Mouse (Mus musculus) lung, postnatal 36 days (tissue): ENCODE results near the gene Otos.

ENCODE experiments used
- DNase-seq: peaks from one replicate; pipeline ENCODE4 v3.0.0; 2022; ENCODE audit warnings: mixed read lengths

Otos gene

DNA sequence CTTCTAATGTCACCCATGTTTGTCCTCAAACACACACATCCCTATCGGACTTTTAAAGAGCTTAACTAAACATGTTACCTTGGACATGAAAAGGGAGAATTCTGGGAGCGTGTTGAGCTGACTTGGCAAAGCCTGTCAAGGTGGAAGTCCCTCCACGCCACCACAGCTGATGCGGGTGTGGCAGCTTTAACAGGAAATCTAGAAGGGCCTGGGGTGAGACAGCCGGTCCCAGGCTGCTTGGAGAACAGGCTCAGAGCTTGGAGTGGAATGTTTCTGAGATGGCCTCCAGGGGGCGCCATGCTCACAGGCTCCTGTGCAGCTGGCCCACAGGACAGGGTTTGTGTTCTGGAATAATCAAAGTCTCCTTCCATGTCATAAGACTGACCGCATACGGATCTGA lies at the start of gene Otos:
Gene Otos (minus strand): TSS at position 169 of the 400 bp plus-strand sequence.
- DNase-seq, result peak; percentile 60

DNA sequence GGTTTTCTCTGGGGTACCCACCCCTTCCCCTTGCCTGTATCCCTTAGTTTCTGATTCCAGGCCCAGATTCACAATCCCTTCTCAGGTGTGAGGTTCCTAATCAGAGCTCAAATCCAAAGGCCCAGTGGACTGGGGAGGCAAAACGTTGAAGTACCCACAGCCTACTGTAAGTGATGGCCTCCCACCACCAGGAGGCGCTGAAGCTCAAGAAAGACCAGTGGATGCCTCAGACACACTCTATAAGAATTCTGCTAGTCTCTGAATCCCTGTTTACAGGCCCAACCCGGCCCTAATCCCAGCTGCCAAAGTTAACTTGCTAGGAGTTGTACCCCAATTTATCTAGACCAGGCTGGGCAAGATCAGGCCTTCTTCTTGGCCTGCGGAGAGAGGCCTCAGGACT lies 48.2 kb upstream of the Otos start:
- peak; percentile 79 for DNase-seq

DNA sequence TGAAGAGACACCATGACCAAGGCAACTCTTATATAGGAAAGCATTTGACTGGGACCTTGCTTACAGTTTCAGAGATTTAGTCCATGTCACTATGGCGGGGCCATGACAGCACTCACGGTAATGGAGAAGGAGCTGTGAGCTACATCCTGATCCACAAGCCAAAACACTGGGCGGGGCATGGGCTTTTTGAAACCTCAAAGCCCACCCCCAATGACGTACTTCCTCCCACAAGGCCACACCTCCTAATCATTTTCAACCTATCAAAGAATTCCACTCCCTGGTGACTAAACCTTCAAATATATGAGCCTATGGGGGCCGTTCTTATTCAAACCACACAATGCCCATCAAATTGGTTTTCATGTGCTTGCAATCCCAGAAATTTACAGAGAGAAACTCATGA lies 47.1 kb upstream of the Otos start:
- DNase-seq, result no peak

DNA sequence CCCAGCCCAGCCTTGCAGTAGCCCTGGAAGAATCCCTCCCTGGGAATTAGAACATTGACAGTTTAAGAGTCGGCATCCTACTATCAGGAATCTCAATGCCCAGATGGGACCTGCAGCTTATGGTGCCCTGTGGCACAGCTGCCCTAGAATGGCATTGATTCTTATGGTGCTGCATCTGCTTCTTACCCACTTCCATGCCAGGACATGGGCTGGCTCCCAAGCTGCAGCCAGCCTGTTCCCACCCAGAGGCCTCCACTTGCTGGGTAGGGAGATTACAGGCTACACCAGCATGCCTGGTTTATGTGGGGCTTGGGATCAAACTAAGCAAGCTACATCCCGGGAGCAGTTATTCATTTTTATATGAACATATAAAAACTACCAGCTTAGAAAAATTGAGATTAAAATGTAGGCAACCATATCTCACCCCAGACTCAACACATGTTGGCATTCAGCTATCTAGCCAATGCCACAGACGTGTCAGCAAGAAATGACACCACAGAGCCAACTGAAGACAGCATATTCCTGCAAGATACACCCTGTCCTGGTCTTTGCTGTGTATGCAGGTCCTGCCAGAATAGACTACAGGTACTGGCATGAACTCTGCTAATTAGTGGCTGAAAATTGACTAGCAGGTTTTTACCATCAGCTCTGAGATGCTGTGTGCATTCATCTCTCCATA lies 42.7 kb upstream of the Otos start:
- DNase-seq, result no peak

DNA sequence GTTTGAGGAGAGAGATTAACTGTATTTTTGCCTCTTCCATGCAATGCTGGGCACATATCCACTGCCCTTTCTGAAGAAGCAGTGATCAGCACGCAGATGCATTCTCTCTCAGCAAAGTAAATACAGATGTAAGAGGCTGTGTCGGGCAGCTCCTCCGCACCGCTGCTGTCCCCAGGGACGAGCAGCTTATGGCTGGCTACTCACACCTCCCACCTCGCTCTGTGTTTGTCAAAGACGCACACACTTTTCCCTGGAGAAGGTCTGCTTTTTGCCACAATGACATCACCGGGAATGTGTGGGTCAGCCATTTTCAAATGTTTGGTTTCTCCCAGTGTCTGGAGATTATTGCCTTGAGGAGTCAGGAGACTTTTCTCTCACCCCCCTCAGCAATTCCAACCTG lies 38.4 kb upstream of the Otos start:
- no peak for DNase-seq

DNA sequence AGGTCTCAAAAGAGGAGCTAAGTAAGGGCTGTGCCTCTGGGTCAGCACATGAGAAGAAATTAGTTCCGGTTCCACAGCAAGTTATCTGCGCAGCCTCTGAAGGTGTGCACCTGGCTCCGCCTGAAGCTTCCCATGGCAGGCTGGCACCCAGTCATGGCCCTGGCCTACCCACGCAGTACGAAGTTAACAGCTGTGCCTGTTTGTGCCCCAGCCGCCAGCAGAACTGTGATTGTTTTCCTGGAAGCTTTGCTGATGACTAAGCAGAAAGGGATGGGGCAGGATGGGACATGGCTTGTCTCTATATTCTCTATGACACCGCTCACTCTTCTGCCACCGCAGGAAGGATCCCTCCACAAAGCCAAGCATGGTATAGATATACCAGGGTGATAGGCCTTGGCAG lies 34.5 kb upstream of the Otos start:
- DNase-seq, result no peak

DNA sequence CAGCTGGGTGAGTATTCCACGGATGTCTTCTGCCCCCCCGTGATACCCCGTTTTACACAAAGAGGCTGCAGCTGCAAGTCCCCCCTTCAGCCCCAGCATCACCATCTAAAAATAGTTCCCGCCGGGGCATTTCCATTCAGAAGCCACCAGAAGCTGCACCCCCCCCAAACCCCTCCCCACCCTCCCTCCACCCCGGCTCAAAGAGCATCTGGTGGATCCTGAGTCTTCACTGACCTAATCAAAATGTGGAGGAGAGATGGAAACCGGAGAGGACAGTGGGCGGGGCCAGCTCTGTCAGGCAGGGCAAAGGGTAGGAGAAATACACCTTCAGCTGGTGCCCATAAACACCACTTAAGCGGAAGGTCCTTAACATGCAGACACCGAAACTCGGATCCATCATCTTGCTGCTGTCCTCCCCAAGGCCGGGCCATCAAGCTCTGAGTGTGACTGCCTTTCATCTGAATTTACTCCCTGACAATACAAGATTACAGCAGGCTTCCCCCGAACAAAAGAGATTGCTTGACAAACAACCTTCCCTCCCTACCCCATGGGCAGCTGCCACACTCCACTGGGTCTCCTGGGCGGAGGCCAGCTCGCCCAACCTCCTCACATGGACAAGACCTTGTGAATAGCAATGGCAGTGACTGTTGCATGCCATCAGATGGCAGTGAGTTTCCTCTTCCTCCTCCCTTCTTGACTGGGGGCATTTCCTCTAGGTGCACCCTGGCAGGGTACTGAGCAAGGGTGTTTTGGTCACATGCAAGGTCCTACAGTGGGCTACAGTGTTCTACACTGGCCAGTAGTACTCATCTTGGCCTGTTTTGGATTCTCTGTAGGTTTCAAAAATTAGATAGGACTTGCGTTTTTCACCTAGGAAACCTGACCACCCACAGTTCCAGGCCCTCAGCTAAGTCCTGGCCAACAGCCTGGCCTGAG lies 32.3 kb upstream of the Otos start:
- no peak for DNase-seq

DNA sequence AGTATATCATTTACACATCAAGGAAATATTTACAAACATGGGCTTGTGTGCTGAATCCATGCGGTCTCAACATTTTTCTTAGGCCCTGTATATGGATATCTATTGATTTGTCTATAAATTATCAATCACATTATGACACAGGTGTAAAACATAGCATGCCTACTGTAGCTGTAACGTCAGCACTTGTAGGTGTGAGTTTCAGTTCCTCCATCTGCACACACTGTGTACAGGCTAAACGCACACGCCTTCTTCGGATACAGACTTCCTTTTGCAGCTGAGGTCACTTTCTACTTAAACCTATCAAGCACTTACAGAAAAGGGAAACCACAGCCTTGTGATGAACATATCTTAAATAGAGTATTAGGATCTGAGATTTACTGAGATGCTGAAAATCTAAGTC lies 30.1 kb upstream of the Otos start:
- DNase-seq, result no peak

DNA sequence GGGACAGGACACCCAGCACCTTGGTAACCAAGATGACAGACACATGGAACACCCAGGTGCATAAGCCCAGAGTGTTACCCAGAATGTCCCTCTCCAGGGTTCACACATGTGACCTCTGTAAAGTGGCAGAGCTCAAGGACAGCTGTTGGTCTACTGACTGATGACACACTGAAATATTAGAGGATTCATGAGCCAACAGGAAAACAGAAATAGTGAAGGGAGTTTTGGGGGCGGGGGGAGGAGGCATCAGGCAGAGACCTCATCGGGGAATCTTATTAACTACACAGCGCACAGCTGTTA lies 28.0 kb upstream of the Otos start:
- peak; percentile 11 for DNase-seq

DNA sequence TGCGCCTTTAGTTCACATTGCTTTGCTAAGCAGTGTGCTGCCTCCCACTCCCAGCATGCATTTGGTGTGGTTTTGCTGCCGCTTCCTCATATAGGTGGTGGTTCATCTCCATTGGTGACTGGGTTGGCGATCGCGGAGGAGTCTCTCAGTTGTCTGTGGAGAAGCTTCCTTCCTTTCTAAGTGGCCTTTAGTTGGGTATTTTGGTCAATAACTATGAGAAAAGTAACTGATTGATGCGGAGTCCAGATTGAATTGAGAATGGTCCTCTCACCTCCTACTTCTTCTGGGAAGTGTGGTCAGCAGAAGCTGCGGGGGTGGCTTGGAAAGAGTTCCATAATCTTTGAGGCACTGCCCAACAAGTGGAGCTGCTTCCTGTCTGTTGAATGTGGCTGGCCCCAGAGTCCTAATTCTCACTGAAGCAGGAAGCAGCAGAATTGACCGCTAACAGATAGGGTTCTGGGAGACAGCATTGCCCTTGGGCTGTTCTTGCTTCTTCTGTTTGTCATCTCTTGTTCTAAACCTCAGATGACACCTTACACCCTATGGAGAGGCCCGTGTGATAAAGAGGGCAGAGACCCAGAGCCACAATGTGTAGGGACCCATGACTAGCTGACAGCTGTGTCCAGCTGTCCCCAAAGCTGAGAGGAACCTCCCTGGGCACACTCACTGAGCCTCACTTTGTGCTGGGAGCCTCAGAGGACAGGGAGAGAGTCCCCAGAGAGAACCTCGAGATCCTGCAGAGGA lies 27.5 kb upstream of the Otos start:
- peak; percentile 34 for DNase-seq

DNA sequence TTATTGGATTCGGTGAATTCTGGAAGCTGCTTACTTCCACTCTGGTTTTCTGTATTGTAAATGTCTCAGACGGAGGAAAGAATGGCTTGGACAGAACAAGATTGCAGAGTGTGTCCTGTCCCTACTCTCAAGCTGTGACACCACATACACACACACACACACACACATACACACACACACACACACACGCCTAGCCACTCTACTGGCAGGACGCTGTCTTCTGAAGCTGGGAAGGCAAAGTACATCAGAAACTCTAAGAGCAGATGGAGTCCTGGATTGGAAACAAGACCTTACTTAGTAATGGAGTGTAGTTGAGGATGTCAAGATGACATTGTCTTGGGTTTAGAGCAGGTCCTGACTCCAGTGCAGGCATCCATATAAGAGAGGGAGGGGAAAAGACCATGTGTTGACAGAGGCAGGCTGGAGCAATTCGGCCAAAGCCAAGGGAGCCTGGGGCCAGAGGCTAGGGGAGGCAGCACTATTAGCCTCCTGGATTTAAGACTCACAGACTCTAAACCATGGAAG lies 24.7 kb upstream of the Otos start:
- DNase-seq, result peak; percentile 25

DNA sequence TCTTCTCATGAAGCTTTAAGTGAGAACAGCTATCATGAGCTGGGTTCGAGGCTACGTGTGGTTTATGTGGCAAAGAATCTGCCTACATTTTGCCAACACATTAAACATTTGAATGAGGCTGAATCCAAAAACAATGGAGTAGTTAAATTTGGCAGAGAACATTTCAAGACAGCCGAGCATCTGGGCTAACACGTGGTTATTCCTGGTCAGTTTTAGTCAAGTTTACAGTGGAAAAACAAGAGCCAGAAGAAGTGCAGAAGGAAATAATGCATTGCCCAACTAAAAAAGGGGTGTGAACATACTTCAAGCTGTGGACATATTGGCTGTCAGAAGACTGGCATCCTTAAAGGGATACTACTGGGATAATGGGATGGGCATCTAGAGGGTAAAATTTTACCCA lies 22.7 kb upstream of the Otos start:
- no peak for DNase-seq

DNA sequence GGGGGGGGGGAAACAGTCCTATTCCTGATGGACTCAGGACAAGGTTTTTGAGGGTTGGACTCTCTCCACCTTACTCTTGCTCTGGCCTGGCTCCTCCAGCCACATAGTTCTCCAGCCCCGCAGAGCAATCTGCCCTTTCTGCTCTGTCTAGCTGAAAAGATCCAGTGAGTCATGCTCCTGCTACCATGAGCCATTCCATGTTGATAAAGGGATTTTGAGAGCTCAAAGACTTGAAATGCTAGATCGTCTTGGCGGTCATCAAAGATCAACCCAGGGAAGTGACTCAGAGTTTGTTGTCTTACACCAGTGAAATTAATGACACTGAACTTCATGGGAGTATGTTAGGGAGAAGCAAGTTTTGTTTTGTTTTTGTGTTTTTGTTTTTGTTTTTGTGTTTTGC lies 20.8 kb upstream of the Otos start:
- DNase-seq, result no peak

DNA sequence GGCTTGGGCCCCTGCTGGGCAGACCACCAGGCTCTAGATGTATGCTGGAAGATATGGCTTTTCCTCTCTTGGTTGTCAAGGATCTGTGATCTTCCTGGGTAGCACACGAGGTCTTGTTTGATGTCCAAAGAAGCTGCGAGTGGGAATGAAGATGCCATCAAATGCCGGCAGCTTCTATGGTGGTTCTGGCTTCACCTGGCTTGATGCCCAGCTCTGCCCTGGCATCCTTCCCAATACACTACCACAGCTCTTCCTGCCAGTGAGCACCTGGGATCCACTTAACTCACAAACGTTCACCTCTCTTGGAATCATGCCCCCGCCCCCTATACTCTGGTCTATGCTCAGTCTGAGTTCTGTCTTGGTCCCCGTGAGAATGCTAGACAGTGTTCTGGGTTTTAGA lies 18.5 kb upstream of the Otos start:
- DNase-seq, result no peak

DNA sequence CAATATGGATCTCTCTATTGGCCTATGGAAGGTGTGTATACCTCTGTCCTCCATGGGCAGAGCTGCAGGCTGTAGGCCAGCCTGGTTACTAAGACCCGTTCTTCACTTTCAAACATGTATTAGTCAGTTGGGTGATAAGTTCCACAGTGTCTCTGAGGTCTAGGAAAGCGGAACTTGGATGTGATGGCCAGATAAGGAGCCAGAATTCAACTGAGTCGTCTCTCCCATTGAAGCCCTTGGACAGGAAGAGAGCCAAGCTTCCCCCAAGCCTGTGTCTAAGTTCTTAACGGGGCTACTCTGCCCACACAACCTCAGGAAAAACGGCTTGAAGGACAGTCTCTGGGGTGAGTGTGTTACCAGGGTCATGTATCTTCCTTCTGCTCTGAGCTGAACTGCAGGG lies 10.8 kb upstream of the Otos start:
- no peak for DNase-seq

DNA sequence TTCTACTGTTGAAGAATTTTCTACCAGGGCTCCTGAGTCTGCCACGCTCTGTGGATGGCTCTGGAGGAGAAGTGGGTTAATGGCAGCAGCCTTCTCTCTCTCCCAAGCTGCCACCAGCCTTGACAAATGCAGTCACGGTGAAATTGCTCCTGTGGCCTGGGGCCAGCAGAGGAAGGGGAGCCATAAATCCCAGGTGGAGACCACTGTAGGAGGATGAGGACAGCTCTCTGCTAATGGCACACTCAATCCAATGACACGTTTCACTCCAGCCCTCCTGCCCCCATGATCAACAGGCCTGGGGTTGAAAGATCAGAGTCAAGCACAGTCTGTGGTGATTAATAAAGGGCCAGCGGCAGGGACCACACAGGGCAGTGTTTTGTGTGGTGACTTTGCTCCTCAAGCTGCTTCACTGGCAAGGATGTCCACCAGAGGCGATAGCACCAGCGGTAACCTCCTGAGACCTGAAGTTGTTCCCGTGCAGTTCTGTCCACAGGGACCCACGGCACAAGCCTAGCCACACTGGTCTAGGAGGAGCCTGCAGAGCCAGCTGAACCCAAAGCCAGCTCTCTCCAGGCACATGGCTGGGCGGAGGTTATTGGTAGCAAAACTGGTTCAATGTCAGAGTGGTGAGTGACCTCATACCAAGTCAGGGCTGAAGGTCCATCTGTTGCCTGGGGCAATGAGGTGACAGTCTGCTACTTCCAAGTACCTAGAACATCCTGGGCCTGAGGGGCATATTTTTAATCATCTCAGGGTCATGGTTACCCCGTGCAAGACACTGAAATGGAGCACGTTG lies 8.6 kb upstream of the Otos start:
- no peak for DNase-seq

DNA sequence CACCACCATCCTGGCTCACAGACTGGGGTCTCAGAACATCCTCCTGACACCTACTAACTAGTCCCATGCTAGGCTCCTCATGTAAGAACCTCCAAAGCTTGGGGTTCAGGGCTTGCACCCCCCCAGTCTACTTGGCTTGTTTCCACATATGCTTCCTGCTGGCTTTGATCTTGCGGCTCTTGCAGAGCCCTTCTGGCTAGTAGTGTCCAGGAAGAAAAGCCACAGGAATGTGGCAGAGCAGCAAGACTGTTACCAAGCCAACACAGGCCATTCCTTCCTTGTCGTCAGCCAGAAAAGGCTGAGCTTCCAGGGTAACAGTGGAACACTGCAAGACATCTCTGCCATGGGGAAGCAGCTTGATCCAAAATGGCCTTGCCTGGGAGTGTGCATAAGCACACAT lies 6.0 kb upstream of the Otos start:
- peak; percentile 29 for DNase-seq

DNA sequence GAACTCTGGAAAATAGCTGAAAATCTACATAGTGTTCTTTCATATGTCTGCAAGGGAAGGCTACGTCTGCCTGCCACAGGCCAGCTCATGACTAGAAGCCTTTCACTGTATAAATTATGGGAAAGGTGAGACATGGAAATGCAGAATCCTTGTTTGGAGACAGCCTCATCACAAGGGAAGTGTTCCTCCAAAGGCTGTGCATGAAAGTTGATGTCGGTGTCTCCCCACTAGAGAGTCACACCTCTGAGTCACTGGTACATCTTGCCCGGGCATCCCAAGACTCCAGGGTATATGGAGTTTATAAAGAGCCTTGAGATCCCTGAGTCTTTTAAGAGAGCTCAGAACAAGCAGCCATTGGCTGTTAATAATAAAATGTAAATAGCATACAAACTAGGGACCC lies 4.5 kb upstream of the Otos start:
- no peak for DNase-seq

DNA sequence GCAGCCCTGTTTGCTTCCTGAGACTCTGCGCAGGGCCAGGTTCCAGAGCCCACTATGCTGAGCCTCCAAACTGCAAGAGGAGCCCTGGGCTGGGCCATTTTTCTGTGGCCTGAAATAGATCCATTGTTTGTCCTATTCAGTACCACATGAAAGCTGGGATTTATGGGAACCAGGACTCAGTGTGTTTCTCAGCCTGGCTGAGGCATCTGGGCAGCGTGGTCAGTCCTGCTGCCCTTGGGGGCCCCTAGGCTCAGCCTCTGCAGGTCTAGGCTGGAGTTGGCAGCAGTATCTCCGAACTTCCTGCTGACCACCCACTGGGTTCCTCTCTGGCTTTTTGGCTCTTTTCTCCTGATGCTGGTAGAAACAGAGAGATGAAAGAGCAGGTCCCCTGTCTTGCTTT lies 2.8 kb upstream of the Otos start:
- no peak for DNase-seq

DNA sequence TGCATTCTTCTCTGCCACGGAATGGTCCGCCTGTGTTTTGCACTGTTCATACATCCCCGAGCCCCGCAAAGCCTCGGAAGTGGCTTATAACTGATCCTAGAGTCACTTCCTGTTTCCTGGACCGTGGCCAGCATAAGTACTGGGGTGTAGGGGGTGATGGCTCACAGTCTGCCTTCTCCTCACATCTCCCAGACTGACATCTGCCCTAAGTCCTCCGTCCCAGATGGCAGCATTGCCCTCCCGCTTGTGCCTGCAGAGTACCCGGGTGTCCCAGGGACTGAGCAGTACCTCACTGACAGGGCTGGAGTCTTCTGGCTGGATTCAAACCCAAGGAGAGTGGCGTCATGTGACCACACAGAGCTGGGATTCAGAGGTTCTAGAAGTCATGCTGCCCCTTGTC lies 444 bp downstream of the Otos start:
- DNase-seq, result no peak

DNA sequence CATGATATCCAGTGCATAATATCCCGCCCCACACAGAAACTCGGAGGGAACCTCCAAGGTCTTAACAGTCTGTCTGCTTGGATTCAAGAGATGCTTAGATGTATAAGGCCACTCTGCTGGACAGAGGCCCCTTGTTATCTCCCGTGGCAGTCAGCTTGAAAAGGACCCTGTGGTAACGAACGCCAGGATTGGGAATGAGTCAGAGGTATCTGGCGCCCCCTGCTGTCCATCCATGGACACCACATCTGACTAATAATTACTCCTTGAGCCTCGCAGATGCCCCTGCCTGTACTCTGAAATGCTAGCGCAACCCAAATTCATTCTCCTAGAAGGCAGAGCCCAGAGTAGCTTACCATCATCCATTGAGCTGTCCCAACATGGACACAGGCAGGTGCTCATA lies 889 bp downstream of the Otos start:
- DNase-seq, result peak; percentile 77

DNA sequence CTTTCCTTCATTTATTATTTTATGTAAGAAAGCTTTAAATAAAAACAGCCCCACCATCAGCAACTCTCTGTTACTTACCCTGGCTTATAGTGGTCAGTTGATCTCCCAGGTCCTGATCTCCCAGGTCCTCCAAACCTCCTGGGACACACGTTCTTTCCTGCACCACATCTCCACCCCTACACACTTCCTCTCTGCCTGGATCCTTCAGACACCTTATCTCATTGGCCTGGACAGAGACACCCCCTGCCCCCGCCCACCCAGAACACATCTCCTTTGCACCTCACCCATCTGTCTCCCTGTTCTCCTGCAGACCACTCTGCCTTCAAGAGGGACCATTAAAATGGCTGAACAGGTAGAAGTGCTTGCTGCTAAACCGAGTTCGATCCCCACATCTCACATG lies 1.6 kb downstream of the Otos start:
- no peak for DNase-seq

DNA sequence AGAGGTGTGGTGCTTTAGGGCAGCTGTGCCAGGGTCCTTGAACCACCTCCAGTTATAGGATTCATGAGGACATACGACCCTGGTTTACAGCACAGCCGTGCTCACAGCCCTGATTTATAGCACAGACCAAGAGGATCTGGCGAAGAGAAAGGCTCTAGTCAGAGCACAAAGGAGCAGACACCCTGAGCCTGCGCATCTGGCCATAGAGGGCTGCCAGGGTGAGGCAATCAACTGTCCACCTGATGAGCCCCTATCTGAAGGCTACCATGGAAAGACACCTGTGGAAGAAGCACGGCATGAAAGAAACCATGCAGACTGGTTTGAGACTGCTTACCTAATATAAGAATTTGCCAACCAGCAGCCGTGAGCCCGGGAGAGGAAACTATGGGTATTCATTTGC lies 2.0 kb downstream of the Otos start:
- no peak for DNase-seq
